Comparison of ENCODE assay signal across 8 mouse cellular contexts in genomic region chr17:53587074-53587851, GRCm38 (mm10). TPM values are rescaled to one million over a fixed set of nuclear protein-coding genes. Genes with fewer than 3 reads are reported as not detected.
DNase-seq lines count a peak whose midpoint lies in the region; ATAC-seq lines count a peak whose summit lies in the region.

No protein-coding gene starts in this region.

- no peaks in the 10 kb centered on the region for H3K9me3 ChIP-seq in midbrain, embryonic 12.5 days

- no peak overlapping the region for H3K4me3 ChIP-seq in midbrain, embryonic 12.5 days

- no peaks in the 10 kb centered on the region for H3K36me3 ChIP-seq in midbrain, embryonic 12.5 days

- H3K27ac ChIP-seq in midbrain, embryonic 12.5 days (replicated peaks) = no peak overlapping the region

- intact Hi-C loops in left cerebral cortex, postnatal 10 days (cut with DNase I) = no loop called here

- H3K27me3 ChIP-seq in midbrain, embryonic 12.5 days = no peaks in the 10 kb centered on the region

- H3K4me1 ChIP-seq in midbrain, embryonic 12.5 days = peaks cover 6% of the 10 kb centered on the region

- WGBS in midbrain, embryonic 12.5 days = 72% methylated on average over 14 of the region's 14 CpGs

- peak; percentile 75 for ATAC-seq in inflammation-experienced regulatory T-cells, adult 6 months
- ATAC-seq in midbrain, embryonic 12.5 days (ENCODE audit: low FRiP score, low read depth) = peak; percentile 51; the same call in 1 of the 2 replicates

- peak; percentile 34 for DNase-seq in embryo, embryonic 10 days (ENCODE audit: low spot score)
- no peak for DNase-seq in embryo, embryonic 10.5 days (ENCODE audit: low spot score)
- DNase-seq in cerebellum, adult 8-10 months = peak; percentile 74
- DNase-seq in gastrocnemius, postnatal 10 days = peak; percentile 81
- DNase-seq in left cerebral cortex, postnatal 10 days (ENCODE audit: extremely low spot score in 1 of 2, low spot score in 2 of 2) = peak; percentile 80 to 83
- peak; percentile 71 to 85 for DNase-seq in spleen, postnatal 10 days (ENCODE audit: low spot score in 2 of 2)

- no peak overlapping the region for H3K9ac ChIP-seq in midbrain, embryonic 12.5 days (replicated peaks)

- no peak overlapping the region for H3K4me2 ChIP-seq in midbrain, embryonic 12.5 days (replicated peaks)

RNA-seq across cellular contexts. Expression of gene Kat2b, which starts 20.6 kb away (rescaled TPM):
- 10 to 100 TPM; 32.1 to 42.3 TPM for total RNA-seq in gastrocnemius, postnatal 10 days (2021)
- polyA plus RNA-seq in inflammation-experienced regulatory T-cells, adult 6 months (2017; shearing (Covaris generic)) = 10 to 100 TPM; 11.4 to 28.7 (median 18.1) TPM
- 10 to 100 TPM; 10.5 to 20.3 TPM for total RNA-seq in left cerebral cortex, postnatal 10 days (2021)
- polyA plus RNA-seq in midbrain, embryonic 12.5 days (2016; fragmentation: Nextera tagmentation; extraction: Ambion mirVana) = 8.6 and 9.2 TPM in 2 replicates

RNA-seq across cellular contexts. Expression of gene Pp2d1, which starts 48.0 kb away (rescaled TPM):
- not detected for total RNA-seq in gastrocnemius, postnatal 10 days (2021)
- 1 to 10 TPM in 1 of 3 experiments, under 1 TPM in 2; 0.71 to 1.2 (median 0.97) TPM for polyA plus RNA-seq in inflammation-experienced regulatory T-cells, adult 6 months (2017; shearing (Covaris generic))
- not detected for total RNA-seq in left cerebral cortex, postnatal 10 days (2021)
- polyA plus RNA-seq in midbrain, embryonic 12.5 days (2016; fragmentation: Nextera tagmentation; extraction: Ambion mirVana) = 0.40 and 0.58 TPM in 2 replicates
